Mouse (Mus musculus) thymus, adult 2 months (tissue): ENCODE data around the gene Vsig10. TPM values are rescaled to one million over a fixed set of nuclear protein-coding genes. Genes with fewer than 3 reads are reported as not detected.
"Not testable (repeated sequence)": the region's sequence is repeated elsewhere in the genome, so short reads cannot be mapped to it uniquely, and the experiment has no call there.

ENCODE experiments used
- DNase-seq: peaks from one replicate; pipeline ENCODE4 v3.0.0; 2021
- H3K27ac ChIP-seq: fragments of 200-500 bp; 2 replicates; pipeline ENCODE4 v1.5.1; 2012; ENCODE audit warnings: low read length, control low read depth; ENCODE audit not compliant: control insufficient read depth, insufficient read depth
- H3K27me3 ChIP-seq: fragments of 200-500 bp; 2 replicates; pipeline ENCODE4 v1.6.1; 2012; ENCODE audit warnings: mild to moderate bottlenecking, low read length, moderate library complexity, mixed read lengths; ENCODE audit not compliant: control insufficient read depth, insufficient read depth
- H3K36me3 ChIP-seq: fragments of 200-500 bp; 2 replicates; pipeline ENCODE4 v1.6.1; 2012; ENCODE audit warnings: mild to moderate bottlenecking, low read length, moderate library complexity; ENCODE audit not compliant: control insufficient read depth, insufficient read depth
- H3K4me1 ChIP-seq: fragments of 200-500 bp; replicated peaks from 2 replicates; pipeline ENCODE4 v1.6.1; 2012; ENCODE audit warnings: low read length; ENCODE audit not compliant: control insufficient read depth, insufficient read depth
- H3K4me3 ChIP-seq: fragments of 200-500 bp; 2 replicates; pipeline ENCODE4 v1.5.1; 2012; ENCODE audit warnings: mild to moderate bottlenecking, low read length, control low read depth, moderate library complexity; ENCODE audit not compliant: control insufficient read depth, insufficient read depth
- CTCF ChIP-seq: fragments of 200-500 bp; IDR thresholded peaks from 2 replicates; pipeline ENCODE4 v1.5.1; 2012; ENCODE audit warnings: mild to moderate bottlenecking, control low read depth, low read length, moderate library complexity, borderline replicate concordance; ENCODE audit not compliant: control insufficient read depth, poor library complexity, insufficient read depth; ENCODE audit errors: extremely low read depth
- POLR2A ChIP-seq: fragments of 200-500 bp; IDR thresholded peaks from 2 replicates; pipeline ENCODE4 v1.6.1; 2012; ENCODE audit warnings: mild to moderate bottlenecking, low read length, control low read depth, moderate library complexity; ENCODE audit not compliant: control insufficient read depth, poor library complexity, insufficient read depth; ENCODE audit errors: extremely low read depth
- WGBS: fragments of 180-500 bp; shearing (Covaris S2); methylation state at CpG from one replicate; pipeline ENCODE4 v1.1.7; 2018; 5-methylcytosine and 5-hydroxymethylcytosine counted together
- polyA plus RNA-seq: library from polyadenylated mRNA; depleted of rRNA; stranded (reverse); fragments of >200 nt; gene quantifications from 2 replicates; pipeline ENCODE4 v1.2.3, GENCODE M21; 2012

Gene Vsig10
- polyA plus RNA-seq, 1 experiment, result 11.5 TPM

DNA sequence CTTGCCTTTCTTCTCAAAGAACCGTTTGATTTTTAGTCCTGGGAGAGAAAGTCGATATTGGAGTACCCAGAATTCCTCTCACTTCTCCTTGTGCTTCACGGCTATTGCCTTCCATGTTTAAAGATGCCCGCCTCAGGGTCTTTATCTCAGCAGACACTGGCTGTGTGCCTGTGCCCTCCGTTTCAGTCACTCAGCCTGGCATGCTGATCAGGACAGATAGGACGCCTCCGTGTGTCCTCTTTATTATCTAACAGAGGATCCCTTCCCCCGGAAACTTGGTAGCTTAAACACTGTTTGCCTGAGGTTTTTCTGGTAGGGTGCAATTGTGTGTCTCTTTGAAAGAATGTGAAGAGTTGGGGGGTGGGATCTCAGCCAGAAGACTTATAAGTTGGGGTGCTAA lies 19.6 kb downstream of the Vsig10 start:
- no peak overlapping the region for H3K27ac ChIP-seq
- DNase-seq, result no peak
- 95% methylated on average over 8 of the region's 8 CpGs for WGBS

DNA sequence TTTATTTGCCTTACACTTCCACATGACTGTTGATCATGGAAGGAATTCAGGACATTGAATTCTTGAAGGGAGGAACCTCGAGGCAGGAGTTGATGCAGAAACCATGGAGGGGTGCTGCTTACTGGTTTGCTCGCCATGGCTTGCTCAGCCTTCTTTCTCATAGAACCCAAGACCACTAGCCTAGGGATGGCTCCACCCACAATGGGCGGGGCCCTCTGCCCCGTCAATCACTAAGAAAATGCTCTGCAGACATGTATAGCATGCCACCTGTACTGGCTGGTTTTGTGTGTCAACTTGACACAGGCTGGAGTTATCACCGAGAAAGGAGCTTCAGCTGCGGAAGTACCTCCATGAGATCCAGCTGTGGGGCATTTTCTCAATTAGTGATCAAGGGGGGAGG lies 21.2 kb downstream of the Vsig10 start:
- Histone ChIP-seq H3K4me3 (no peak overlapping the region), H3K4me1 (no peaks in the 10 kb centered on the region), H3K27ac (no peak overlapping the region), H3K27me3 (no peaks in the 10 kb centered on the region), H3K36me3 (no peaks in the 10 kb centered on the region)
- no peak for TF ChIP-seq POLR2A
- no peak for TF ChIP-seq CTCF
- no peak for DNase-seq
- WGBS, result 95% methylated on average over 6 of the region's 6 CpGs

More for the DNA sequence above, 19.6 kb downstream of the Vsig10 start:
- Histone ChIP-seq H3K27me3 (no peaks in the 10 kb centered on the region), H3K36me3 (no peaks in the 10 kb centered on the region), H3K4me1 (no peaks in the 10 kb centered on the region), H3K4me3 (no peak overlapping the region)
- TF ChIP-seq CTCF, result no peak
- TF ChIP-seq POLR2A, result no peak

GRCm38 (mm10) chr5:117341896-117342295 lies 23.0 kb downstream of the Vsig10 start:
- WGBS, result 88% methylated on average over 6 of the region's 6 CpGs
- TF ChIP-seq POLR2A (no peak), CTCF (no peak)

DNA sequence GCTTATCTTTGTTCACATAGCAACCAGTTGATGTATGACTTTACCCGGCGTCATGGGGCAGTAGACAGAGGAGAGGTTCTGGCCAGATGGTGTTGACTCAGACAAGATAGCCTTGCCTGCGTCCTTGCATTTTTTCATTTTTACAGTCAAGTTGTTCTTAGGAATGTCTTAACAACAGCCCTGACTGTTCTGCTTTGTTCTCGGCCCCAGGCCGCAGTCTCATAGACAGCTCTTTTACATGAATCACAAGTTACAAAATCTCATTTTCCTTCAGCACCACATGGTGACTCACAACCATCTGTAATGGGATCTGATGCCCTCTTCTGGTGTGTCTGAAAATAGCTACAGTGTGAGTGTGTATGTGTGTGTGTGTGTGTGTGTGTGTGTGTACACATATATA lies 25.6 kb downstream of the Vsig10 start:
- DNase-seq, H3K4me1 ChIP-seq: not testable (repeated sequence)
- WGBS, result 94% methylated on average over 5 of the region's 5 CpGs

More at GRCm38 (mm10) chr5:117341896-117342295, 23.0 kb downstream of the Vsig10 start:
- H3K27me3 ChIP-seq, result no peaks in the 10 kb centered on the region
- no peak for DNase-seq
- no peak overlapping the region for H3K4me3 ChIP-seq
- H3K4me1 ChIP-seq, result no peaks in the 10 kb centered on the region
- no peak overlapping the region for H3K27ac ChIP-seq
- H3K36me3 ChIP-seq, result no peaks in the 10 kb centered on the region

DNA sequence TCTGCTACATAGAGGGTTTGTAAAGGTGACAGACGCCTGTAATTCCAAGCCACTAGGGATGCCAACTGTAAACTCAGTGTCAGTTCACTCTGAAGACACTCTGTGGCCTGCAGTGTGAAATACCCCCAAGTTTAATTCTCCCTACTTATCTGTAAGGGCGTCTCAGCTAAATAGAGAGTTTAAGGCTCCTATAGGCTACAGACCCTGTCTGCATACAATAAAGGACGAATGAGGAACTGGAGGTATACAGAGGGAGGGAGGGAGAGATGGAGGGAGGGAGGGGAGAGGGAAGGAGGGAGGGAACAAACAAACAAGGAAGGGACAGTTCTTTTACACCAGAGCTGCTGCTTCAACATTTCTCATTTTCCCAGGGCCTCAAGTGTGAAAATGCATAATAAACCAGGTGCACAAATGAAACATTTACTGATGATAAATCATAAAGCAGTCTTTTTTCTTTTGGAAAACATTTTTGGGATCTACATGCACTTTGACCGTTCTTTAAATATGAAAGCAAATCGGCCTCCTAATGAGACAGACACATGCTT lies 26.6 kb downstream of the Vsig10 start:
- TF ChIP-seq POLR2A, result no peak
- no peak for TF ChIP-seq CTCF
- no peak overlapping the region for H3K4me3 ChIP-seq
- no peak overlapping the region for H3K27ac ChIP-seq
- no peak for DNase-seq
- 88% methylated on average over 5 of the region's 5 CpGs for WGBS
- no peaks in the 10 kb centered on the region for H3K36me3 ChIP-seq
- no peaks in the 10 kb centered on the region for H3K4me1 ChIP-seq
- no peaks in the 10 kb centered on the region for H3K27me3 ChIP-seq

More for the DNA sequence above, 25.6 kb downstream of the Vsig10 start:
- H3K36me3 ChIP-seq, H3K27me3 ChIP-seq, H3K4me3 ChIP-seq, H3K27ac ChIP-seq: not testable (repeated sequence)

DNA sequence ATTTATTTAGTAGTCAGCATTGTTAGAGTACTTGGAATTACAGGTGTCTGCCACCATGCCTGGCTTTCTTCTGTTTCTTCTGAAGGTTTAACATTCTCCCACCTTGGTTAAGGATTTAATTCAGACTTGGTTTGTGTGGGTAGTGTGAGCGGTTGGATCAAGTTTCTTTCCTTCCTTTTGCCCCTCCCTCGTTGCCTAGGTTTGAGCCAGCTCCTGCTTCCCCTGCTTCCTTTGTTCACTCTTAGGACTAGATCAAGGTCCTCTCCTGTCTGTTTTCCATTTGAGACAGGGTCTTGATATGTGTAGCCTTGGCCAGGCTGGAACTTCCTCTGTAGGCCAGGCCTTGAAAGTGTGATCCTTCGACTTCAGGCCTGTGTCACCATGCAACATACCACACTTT lies 27.4 kb downstream of the Vsig10 start:
- Histone ChIP-seq H3K4me1 (no peaks in the 10 kb centered on the region), H3K36me3 (no peaks in the 10 kb centered on the region), H3K27me3 (no peaks in the 10 kb centered on the region), H3K27ac (no peak overlapping the region), H3K4me3 (no peak overlapping the region)
- no peak for DNase-seq
- WGBS, result 75% methylated on average over 3 of the region's 3 CpGs
- TF ChIP-seq CTCF (no peak), POLR2A (no peak)

- TF ChIP-seq CTCF (no peak), POLR2A (no peak)
- DNase-seq, result no peak
- WGBS, result 91% methylated on average over 5 of the region's 5 CpGs
- Histone ChIP-seq H3K36me3 (no peaks in the 10 kb centered on the region), H3K27ac (no peak overlapping the region), H3K4me1 (no peaks in the 10 kb centered on the region), H3K4me3 (no peak overlapping the region), H3K27me3 (no peaks in the 10 kb centered on the region)
These were observed 28.1 kb downstream of the Vsig10 start for GRCm38 (mm10) chr5:117347011-117347410.
